14 mouse cellular contexts compared by ENCODE assay signal in genomic region chrX:98958287-98958686, GRCm38 (mm10).
"Had no signal": no experiment of that assay in that cellular context is flagged by ENCODE, and none has a peak within 500 bp of the region (broad histone marks: within the 10 kb centered on the region; RNA-seq: fewer than 3 reads in every experiment).

No protein-coding gene starts in this region.

- H3K4me3 ChIP-seq: layer of hippocampus, adult 2 months; left cerebral cortex, adult 2 months; limb, embryonic 15.5 days; lung, embryonic 15.5 days; midbrain, embryonic 13.5 days had no signal

- H3K4me2 ChIP-seq: limb, embryonic 15.5 days; lung, embryonic 15.5 days; midbrain, embryonic 13.5 days had no signal

- H3K9me3 ChIP-seq: limb, embryonic 15.5 days; lung, embryonic 15.5 days; midbrain, embryonic 13.5 days had no signal

- DNase-seq: kidney, adult 11 months; kidney, adult 9 months; kidney, postnatal 4 days; lung, postnatal 14 days; right cerebral cortex, postnatal 25 days; thymus, postnatal 14 days had no signal

- ATAC-seq: midbrain, embryonic 13.5 days had no signal

- H3K9ac ChIP-seq: limb, embryonic 15.5 days; lung, embryonic 15.5 days; midbrain, embryonic 13.5 days had no signal

- H3K27me3 ChIP-seq: limb, embryonic 15.5 days; lung, embryonic 15.5 days; midbrain, embryonic 13.5 days had no signal

- H3K36me3 ChIP-seq: limb, embryonic 15.5 days; lung, embryonic 15.5 days; midbrain, embryonic 13.5 days had no signal

- H3K27ac ChIP-seq: kidney, postnatal 0 days; layer of hippocampus, adult 2 months; left cerebral cortex, adult 2 months; limb, embryonic 15.5 days; lung, embryonic 15.5 days; macrophage; midbrain, embryonic 13.5 days; stomach, postnatal 0 days had no signal

- H3K4me1 ChIP-seq: limb, embryonic 15.5 days; lung, embryonic 15.5 days; midbrain, embryonic 13.5 days had no signal
